Mouse (Mus musculus) thymus, adult 18-20 months (tissue): ENCODE data around the gene Sh3bp5.

Source experiments
- DNase-seq, 2 experiments: peaks; one replicate each; pipeline ENCODE4 v3.0.0; 2022; ENCODE audit warnings: mixed read lengths in 2 of 2

The Sh3bp5 gene

GRCm38 (mm10) chr14:31433126-31433525 is 2.8 kb downstream of the Sh3bp5 start:
- DNase-seq, result no peak

GRCm38 (mm10) chr14:31432424-31432823 is 3.5 kb downstream of the Sh3bp5 start:
- no peak for DNase-seq

GRCm38 (mm10) chr14:31431789-31432330 is 4.0 kb downstream of the Sh3bp5 start:
- no peak for DNase-seq

GRCm38 (mm10) chr14:31429004-31429395 is 6.9 kb downstream of the Sh3bp5 start:
- no peak for DNase-seq

- no peak for DNase-seq
Measured at GRCm38 (mm10) chr14:31428211-31429003, 7.5 kb downstream of the Sh3bp5 start.

GRCm38 (mm10) chr14:31422961-31423791 is 12.7 kb downstream of the Sh3bp5 start:
- no peak for DNase-seq

- no peak for DNase-seq
Measured at GRCm38 (mm10) chr14:31422395-31422794, 13.5 kb downstream of the Sh3bp5 start.

GRCm38 (mm10) chr14:31421509-31422295 is 14.2 kb downstream of the Sh3bp5 start:
- no peak for DNase-seq

- no peak for DNase-seq
Measured at GRCm38 (mm10) chr14:31420985-31421384, 14.9 kb downstream of the Sh3bp5 start.

- no peak for DNase-seq
Measured at GRCm38 (mm10) chr14:31420562-31420961, 15.3 kb downstream of the Sh3bp5 start.

- DNase-seq, result no peak
Measured at GRCm38 (mm10) chr14:31420135-31420534, 15.7 kb downstream of the Sh3bp5 start.

GRCm38 (mm10) chr14:31419279-31419678 is 16.6 kb downstream of the Sh3bp5 start:
- DNase-seq, result no peak

GRCm38 (mm10) chr14:31416835-31417549 is 18.9 kb downstream of the Sh3bp5 start:
- no peak for DNase-seq

- DNase-seq, result no peak
Measured at GRCm38 (mm10) chr14:31416411-31416810, 19.5 kb downstream of the Sh3bp5 start.

- no peak for DNase-seq
Measured at GRCm38 (mm10) chr14:31414967-31415376, 20.9 kb downstream of the Sh3bp5 start.

GRCm38 (mm10) chr14:31414235-31414966 is 21.5 kb downstream of the Sh3bp5 start:
- DNase-seq, result no peak

GRCm38 (mm10) chr14:31413475-31414086 is 22.3 kb downstream of the Sh3bp5 start:
- no peak for DNase-seq

- DNase-seq, result no peak
Measured at GRCm38 (mm10) chr14:31412651-31413056, 23.2 kb downstream of the Sh3bp5 start.

- DNase-seq, result no peak
Measured at GRCm38 (mm10) chr14:31410737-31411136, 25.1 kb downstream of the Sh3bp5 start.

- DNase-seq, result no peak
Measured at GRCm38 (mm10) chr14:31410123-31410724, 25.7 kb downstream of the Sh3bp5 start.
